Mouse (Mus musculus): ENCODE results near the gene Pkib. TPM values are rescaled to one million over a fixed set of nuclear protein-coding genes. Genes with fewer than 3 reads are reported as not detected.

The Pkib gene
- polyA plus RNA-seq, 1 experiment from 2014 or later = 2.4 TPM

- Histone ChIP-seq H3K9me3 (no peaks in the 10 kb centered on the region), H3K9ac (no peak overlapping the region), H3K4me3 (no peak overlapping the region), H3K27ac (replicated peaks) (no peak overlapping the region), H3K4me2 (no peak overlapping the region), H3K27me3 (no peaks in the 10 kb centered on the region), H3K36me3 (no peaks in the 10 kb centered on the region), H3K4me1 (replicated peaks) (no peaks in the 10 kb centered on the region)
- no peak for ATAC-seq (ENCODE audit: low read depth)
- WGBS = 91% methylated on average over 3 of the region's 3 CpGs
Measured at GRCm38 (mm10) chr10:57660505-57660904, 28.7 kb downstream of the Pkib start.

DNA sequence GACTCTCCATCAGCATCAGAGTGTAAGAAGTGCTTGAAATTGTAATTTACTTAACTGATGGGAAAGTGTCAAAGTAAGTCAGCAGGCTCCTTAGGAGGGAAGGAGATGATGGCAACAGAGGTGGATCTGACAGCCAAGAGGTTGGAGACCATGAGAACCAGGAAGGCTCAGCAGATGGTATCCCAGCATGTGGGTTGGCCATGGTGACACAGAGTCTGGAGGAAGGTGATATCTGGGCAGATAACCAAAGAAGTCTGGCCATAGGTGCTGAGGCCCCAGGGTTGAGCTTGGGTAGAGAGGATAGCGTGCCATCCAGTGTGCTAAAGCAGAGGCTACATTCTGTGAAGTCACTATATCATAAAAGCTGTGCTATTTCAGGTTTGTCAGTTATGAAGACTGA lies 32.0 kb downstream of the Pkib start:
- H3K9me3 ChIP-seq = no peaks in the 10 kb centered on the region
- no peaks in the 10 kb centered on the region for H3K4me1 ChIP-seq (replicated peaks)
- H3K4me3 ChIP-seq = no peak overlapping the region
- WGBS = 84% methylated on average over 1 of the region's 1 CpGs
- no peak overlapping the region for H3K27ac ChIP-seq (replicated peaks)
- no peaks in the 10 kb centered on the region for H3K36me3 ChIP-seq
- H3K27me3 ChIP-seq = no peaks in the 10 kb centered on the region
- ATAC-seq (ENCODE audit: low read depth) = no peak
- H3K4me2 ChIP-seq = no peak overlapping the region
- no peak overlapping the region for H3K9ac ChIP-seq

DNA sequence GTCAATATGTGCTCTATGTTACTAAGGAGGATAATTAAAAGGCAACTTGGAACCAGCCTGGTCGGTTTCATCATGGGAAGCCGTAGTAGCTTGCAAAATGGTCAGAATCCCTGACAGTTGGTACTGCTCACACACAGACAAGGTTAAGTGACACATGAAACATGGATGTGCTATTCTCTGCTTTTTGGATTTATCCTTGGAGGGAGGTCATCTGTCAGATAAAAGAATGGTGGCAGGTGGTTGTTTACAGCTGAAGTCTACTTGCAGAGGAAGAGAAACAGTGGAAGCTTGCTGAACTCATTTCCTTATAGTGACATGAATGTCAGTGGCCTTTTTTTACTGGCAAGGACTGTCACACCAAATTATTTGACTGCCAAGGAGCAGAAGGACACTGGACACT lies 32.5 kb downstream of the Pkib start:
- Histone ChIP-seq H3K4me2 (no peak overlapping the region), H3K27me3 (no peaks in the 10 kb centered on the region), H3K9me3 (no peaks in the 10 kb centered on the region), H3K9ac (no peak overlapping the region), H3K4me1 (replicated peaks) (no peaks in the 10 kb centered on the region), H3K36me3 (no peaks in the 10 kb centered on the region), H3K4me3 (no peak overlapping the region), H3K27ac (replicated peaks) (no peak overlapping the region)
- no peak for ATAC-seq (ENCODE audit: low read depth)
- 86% methylated on average over 2 of the region's 2 CpGs for WGBS

GRCm38 (mm10) chr10:57675740-57676139 lies 44.0 kb downstream of the Pkib start:
- no peak overlapping the region for H3K27ac ChIP-seq (replicated peaks)
- no peak overlapping the region for H3K4me2 ChIP-seq
- H3K27me3 ChIP-seq = no peaks in the 10 kb centered on the region
- no peaks in the 10 kb centered on the region for H3K9me3 ChIP-seq
- H3K4me3 ChIP-seq = no peak overlapping the region
- no peaks in the 10 kb centered on the region for H3K4me1 ChIP-seq (replicated peaks)
- H3K9ac ChIP-seq = no peak overlapping the region
- H3K36me3 ChIP-seq = no peaks in the 10 kb centered on the region
- no peak for ATAC-seq (ENCODE audit: low read depth)

DNA sequence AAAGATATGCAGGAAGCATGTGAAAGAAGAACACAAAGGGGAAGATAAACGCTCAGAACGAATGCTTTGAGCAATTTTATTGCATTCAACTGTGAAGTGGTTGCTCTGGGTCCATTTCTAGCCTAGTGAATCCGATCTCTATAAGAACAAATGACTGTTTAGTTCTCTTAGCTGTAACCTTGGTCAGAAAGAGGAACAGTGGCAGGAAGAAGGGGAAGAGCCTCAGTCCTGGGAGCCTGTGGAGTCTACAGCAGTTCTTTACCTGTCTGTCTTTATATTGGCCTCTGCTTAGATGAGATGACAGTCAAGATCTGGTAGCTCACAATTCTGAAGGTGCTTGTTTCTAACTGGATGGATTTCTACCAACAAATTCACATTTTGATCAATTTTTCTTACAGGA lies 56.2 kb downstream of the Pkib start:
- ATAC-seq (ENCODE audit: low read depth) = no peak
- Histone ChIP-seq H3K9me3 (no peaks in the 10 kb centered on the region), H3K27me3 (no peaks in the 10 kb centered on the region), H3K4me2 (no peak overlapping the region), H3K4me1 (replicated peaks) (no peaks in the 10 kb centered on the region), H3K9ac (no peak overlapping the region), H3K27ac (replicated peaks) (no peak overlapping the region), H3K36me3 (no peaks in the 10 kb centered on the region), H3K4me3 (no peak overlapping the region)
- WGBS = 76% methylated on average over 3 of the region's 3 CpGs

GRCm38 (mm10) chr10:57690161-57690560 lies 58.4 kb downstream of the Pkib start:
- ATAC-seq (ENCODE audit: low read depth) = no peak
- H3K27ac ChIP-seq (replicated peaks) = no peak overlapping the region

DNA sequence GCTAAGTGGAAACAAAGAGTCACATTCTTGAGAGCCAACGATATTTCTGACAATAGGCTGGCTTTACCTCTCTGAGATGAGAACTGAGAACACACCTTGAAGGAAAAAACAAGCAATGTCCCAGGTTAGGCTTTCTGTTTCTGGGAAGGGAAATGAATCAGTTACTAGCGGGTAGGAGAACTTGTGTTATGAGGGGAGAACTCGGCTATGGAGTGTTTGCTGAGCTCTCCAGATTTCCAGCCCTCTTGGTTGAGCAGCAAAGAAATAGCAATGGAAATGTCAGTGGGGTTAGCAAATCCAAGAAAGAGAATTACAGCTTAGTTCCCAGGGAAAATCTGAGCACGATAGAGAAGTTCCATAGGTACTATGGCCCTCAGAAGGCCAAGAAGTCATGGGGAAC lies 70.5 kb downstream of the Pkib start:
- Histone ChIP-seq H3K27ac (replicated peaks) (no peak overlapping the region), H3K9ac (no peak overlapping the region), H3K9me3 (no peaks in the 10 kb centered on the region), H3K4me1 (replicated peaks) (no peaks in the 10 kb centered on the region), H3K4me2 (no peak overlapping the region), H3K36me3 (no peaks in the 10 kb centered on the region), H3K27me3 (no peaks in the 10 kb centered on the region), H3K4me3 (no peak overlapping the region)
- no peak for ATAC-seq (ENCODE audit: low read depth)
- WGBS = 92% methylated on average over 4 of the region's 4 CpGs

More at GRCm38 (mm10) chr10:57690161-57690560, 58.4 kb downstream of the Pkib start:
- Histone ChIP-seq H3K9me3 (no peaks in the 10 kb centered on the region), H3K4me3 (no peak overlapping the region), H3K27me3 (no peaks in the 10 kb centered on the region), H3K4me2 (no peak overlapping the region), H3K9ac (no peak overlapping the region), H3K4me1 (replicated peaks) (no peaks in the 10 kb centered on the region), H3K36me3 (no peaks in the 10 kb centered on the region)
- 85% methylated on average over 2 of the region's 2 CpGs for WGBS

GRCm38 (mm10) chr10:57721035-57721434 lies 89.3 kb downstream of the Pkib start:
- H3K27me3 ChIP-seq = no peaks in the 10 kb centered on the region
- H3K36me3 ChIP-seq = no peaks in the 10 kb centered on the region
- H3K27ac ChIP-seq (replicated peaks) = no peak overlapping the region
- no peak overlapping the region for H3K9ac ChIP-seq
- H3K4me1 ChIP-seq (replicated peaks) = no peaks in the 10 kb centered on the region
- no peak overlapping the region for H3K4me2 ChIP-seq
- ATAC-seq (ENCODE audit: low read depth) = no peak
- H3K4me3 ChIP-seq = no peak overlapping the region
- H3K9me3 ChIP-seq = no peaks in the 10 kb centered on the region

- Histone ChIP-seq H3K4me1 (replicated peaks) (no peaks in the 10 kb centered on the region), H3K36me3 (no peaks in the 10 kb centered on the region), H3K4me3 (no peak overlapping the region), H3K27me3 (no peaks in the 10 kb centered on the region), H3K27ac (replicated peaks) (no peak overlapping the region), H3K9ac (no peak overlapping the region), H3K4me2 (no peak overlapping the region), H3K9me3 (no peaks in the 10 kb centered on the region)
- 84% methylated on average over 3 of the region's 3 CpGs for WGBS
- ATAC-seq (ENCODE audit: low read depth) = no peak
Measured at GRCm38 (mm10) chr10:57722363-57722762, 90.6 kb downstream of the Pkib start.

DNA sequence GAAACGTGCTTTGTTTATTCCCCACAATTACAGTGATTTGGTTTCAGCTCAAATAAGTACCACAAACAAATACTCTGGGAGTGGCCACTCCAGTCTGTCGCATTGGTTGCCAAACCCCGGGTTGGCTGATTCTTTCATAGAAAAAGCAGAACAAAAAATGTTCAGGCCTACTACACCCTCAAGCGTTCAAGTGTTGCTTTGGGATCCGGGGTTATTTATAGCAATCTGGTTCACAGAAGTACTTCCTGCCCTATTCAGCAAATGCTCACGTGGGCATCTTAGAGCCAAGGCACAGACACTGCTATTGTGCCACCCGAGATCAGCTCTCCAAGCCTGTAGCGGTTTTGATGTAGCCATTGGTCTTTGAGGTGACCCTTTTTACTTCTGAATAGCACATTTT lies 95.9 kb downstream of the Pkib start:
- Histone ChIP-seq H3K27me3 (no peaks in the 10 kb centered on the region), H3K27ac (replicated peaks) (no peak overlapping the region), H3K4me3 (no peak overlapping the region), H3K9me3 (no peaks in the 10 kb centered on the region), H3K9ac (no peak overlapping the region), H3K4me1 (replicated peaks) (no peaks in the 10 kb centered on the region), H3K36me3 (no peaks in the 10 kb centered on the region), H3K4me2 (no peak overlapping the region)
- no peak for ATAC-seq (ENCODE audit: low read depth)
- 77% methylated on average over 8 of the region's 8 CpGs for WGBS

DNA sequence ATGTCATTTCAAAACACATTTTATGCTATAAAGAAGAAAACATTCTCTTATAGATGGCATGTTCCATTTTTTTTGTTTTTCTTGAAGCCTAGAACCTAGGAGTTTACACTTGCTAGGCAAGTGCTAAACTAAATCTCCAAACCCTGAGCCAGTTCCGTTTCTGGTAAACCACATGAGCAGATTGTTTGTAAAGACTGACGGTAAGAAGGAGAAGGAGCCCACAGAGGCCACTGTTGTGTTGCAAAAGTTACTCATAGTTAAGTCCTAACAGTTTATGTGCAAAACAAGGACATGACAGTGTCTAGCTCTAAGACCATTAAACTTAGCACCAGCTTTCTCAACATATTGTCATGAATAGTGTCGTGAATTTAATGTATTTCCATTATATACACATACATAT lies 99.9 kb downstream of the Pkib start:
- no peak for ATAC-seq (ENCODE audit: low read depth)
- H3K27ac ChIP-seq (replicated peaks) = no peak overlapping the region
- no peaks in the 10 kb centered on the region for H3K9me3 ChIP-seq
- H3K4me1 ChIP-seq (replicated peaks) = no peaks in the 10 kb centered on the region
- WGBS = 92% methylated on average over 3 of the region's 3 CpGs
- H3K4me2 ChIP-seq = no peak overlapping the region
- no peak overlapping the region for H3K9ac ChIP-seq
- no peak overlapping the region for H3K4me3 ChIP-seq
- no peaks in the 10 kb centered on the region for H3K36me3 ChIP-seq
- H3K27me3 ChIP-seq = no peaks in the 10 kb centered on the region

GRCm38 (mm10) chr10:57740733-57741132 lies 109.0 kb downstream of the Pkib start:
- no peak overlapping the region for H3K27ac ChIP-seq (replicated peaks)
- no peak overlapping the region for H3K9ac ChIP-seq
- no peaks in the 10 kb centered on the region for H3K27me3 ChIP-seq
- 53% methylated on average over 4 of the region's 4 CpGs for WGBS
- no peaks in the 10 kb centered on the region; the same call in 1 of the 2 replicates for H3K4me1 ChIP-seq (replicated peaks)
- H3K36me3 ChIP-seq = no peaks in the 10 kb centered on the region
- ATAC-seq (ENCODE audit: low read depth) = no peak
- no peak overlapping the region for H3K4me3 ChIP-seq
- H3K4me2 ChIP-seq = no peak overlapping the region
- H3K9me3 ChIP-seq = no peaks in the 10 kb centered on the region

- Histone ChIP-seq H3K4me2 (no peak overlapping the region), H3K9ac (no peak overlapping the region), H3K4me3 (no peak overlapping the region), H3K27ac (replicated peaks) (no peak overlapping the region), H3K4me1 (replicated peaks) (no peaks in the 10 kb centered on the region; the same call in 1 of the 2 replicates), H3K9me3 (no peaks in the 10 kb centered on the region), H3K36me3 (no peaks in the 10 kb centered on the region), H3K27me3 (no peaks in the 10 kb centered on the region)
- WGBS = 76% methylated on average over 2 of the region's 2 CpGs
- ATAC-seq (ENCODE audit: low read depth) = no peak
Measured at GRCm38 (mm10) chr10:57741351-57741750, 109.6 kb downstream of the Pkib start.

Measured in neural tube, embryonic 13.5 days (tissue).